Mouse (Mus musculus) spleen, adult 2 months (tissue): ENCODE data around the gene Ak1.

Experiments
- CTCF ChIP-seq: fragments of 200-500 bp; IDR thresholded peaks from 2 replicates; pipeline ENCODE4 v1.5.1; 2011; ENCODE audit warnings: mild to moderate bottlenecking, inconsistent platforms; ENCODE audit not compliant: insufficient read depth, insufficient read length, insufficient replicate concordance; ENCODE audit errors: extremely low read depth
- POLR2A ChIP-seq: fragments of 200-500 bp; IDR thresholded peaks from 2 replicates; pipeline ENCODE4 v1.6.1; 2011; ENCODE audit warnings: low read depth, low read length, inconsistent platforms

DNA sequence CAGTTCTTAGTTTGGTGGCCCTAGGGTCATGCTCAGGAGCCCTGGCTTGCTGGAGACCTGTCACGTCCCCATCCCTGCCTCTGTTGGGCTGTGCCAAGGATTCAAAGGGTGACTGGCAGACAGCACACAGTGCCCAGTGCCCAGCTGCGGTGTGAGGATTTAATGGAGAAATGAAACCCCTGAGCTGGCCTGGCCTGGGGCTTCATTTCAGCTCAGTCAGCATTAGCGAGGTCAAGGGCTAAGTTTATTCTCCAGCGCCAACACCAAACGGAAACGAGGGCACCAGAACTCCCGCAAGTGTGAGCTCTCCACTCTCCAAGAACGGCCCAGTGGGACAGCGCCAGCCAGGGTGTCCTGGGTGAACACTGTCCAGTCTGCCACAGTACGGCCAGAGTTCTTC, 31.3 kb upstream of the Ak1 start:
- TF ChIP-seq CTCF, result no peak
- TF ChIP-seq POLR2A, result no peak
